Mouse (Mus musculus): ENCODE measurements around the gene Col25a1. TPM values are rescaled to one million over a fixed set of nuclear protein-coding genes. Genes with fewer than 3 reads are reported as not detected.

Col25a1 gene
- polyA plus RNA-seq, 1 experiment from 2014 or later: 17.1 TPM

- no peak overlapping the region for H3K4me3 ChIP-seq (replicated peaks; ENCODE audit: low read depth, low read length)
- H3K9me3 ChIP-seq (ENCODE audit: control insufficient read depth, low read length): no peaks in the 10 kb centered on the region
- WGBS: 93% methylated on average over 4 of the region's 4 CpGs
- ATAC-seq (ENCODE audit: low FRiP score, low TSS enrichment): no peak
- no peak for DNase-seq
- no peaks in the 10 kb centered on the region for H3K27me3 ChIP-seq (ENCODE audit: control insufficient read depth, insufficient read depth, low read length)
- H3K4me1 ChIP-seq (ENCODE audit: control insufficient read depth, insufficient read depth, low read length): no peaks in the 10 kb centered on the region
- no peak overlapping the region for H3K4me2 ChIP-seq (ENCODE audit: low read length)
- H3K27ac ChIP-seq (replicated peaks; ENCODE audit: low read depth, low read length): no peak overlapping the region
- no peak overlapping the region for H3K9ac ChIP-seq (replicated peaks; ENCODE audit: low read length)
- no peaks in the 10 kb centered on the region for H3K36me3 ChIP-seq (ENCODE audit: control insufficient read depth, insufficient read depth, low read length)
Observed at GRCm38 (mm10) chr3:130428796-130429195, 297.5 kb downstream of the Col25a1 start.

- 95% methylated on average over 5 of the region's 5 CpGs for WGBS
- Histone ChIP-seq H3K4me1 (ENCODE audit: control insufficient read depth, insufficient read depth, low read length) (no peaks in the 10 kb centered on the region), H3K4me3 (replicated peaks; ENCODE audit: low read depth, low read length) (no peak overlapping the region), H3K9ac (replicated peaks; ENCODE audit: low read length) (no peak overlapping the region), H3K9me3 (ENCODE audit: control insufficient read depth, low read length) (no peaks in the 10 kb centered on the region), H3K36me3 (ENCODE audit: control insufficient read depth, insufficient read depth, low read length) (no peaks in the 10 kb centered on the region), H3K4me2 (ENCODE audit: low read length) (no peak overlapping the region), H3K27ac (replicated peaks; ENCODE audit: low read depth, low read length) (no peak overlapping the region), H3K27me3 (ENCODE audit: control insufficient read depth, insufficient read depth, low read length) (no peaks in the 10 kb centered on the region)
- ATAC-seq (ENCODE audit: low FRiP score, low TSS enrichment) (no peak), DNase-seq (no peak)
Observed at GRCm38 (mm10) chr3:130430052-130430451, 298.8 kb downstream of the Col25a1 start.

- DNase-seq (no peak), ATAC-seq (ENCODE audit: low FRiP score, low TSS enrichment) (no peak)
- H3K9me3 ChIP-seq (ENCODE audit: control insufficient read depth, low read length): no peaks in the 10 kb centered on the region
- no peak overlapping the region for H3K4me3 ChIP-seq (replicated peaks; ENCODE audit: low read depth, low read length)
- no peaks in the 10 kb centered on the region for H3K36me3 ChIP-seq (ENCODE audit: control insufficient read depth, insufficient read depth, low read length)
- no peaks in the 10 kb centered on the region for H3K27me3 ChIP-seq (ENCODE audit: control insufficient read depth, insufficient read depth, low read length)
- H3K9ac ChIP-seq (replicated peaks; ENCODE audit: low read length): no peak overlapping the region
- 83% methylated on average over 5 of the region's 5 CpGs for WGBS
- no peak overlapping the region for H3K27ac ChIP-seq (replicated peaks; ENCODE audit: low read depth, low read length)
- H3K4me1 ChIP-seq (ENCODE audit: control insufficient read depth, insufficient read depth, low read length): no peaks in the 10 kb centered on the region
- H3K4me2 ChIP-seq (ENCODE audit: low read length): no peak overlapping the region
Observed at GRCm38 (mm10) chr3:130432818-130433217, 301.5 kb downstream of the Col25a1 start.

- Histone ChIP-seq H3K4me2 (ENCODE audit: low read length) (no peak overlapping the region), H3K4me3 (replicated peaks; ENCODE audit: low read depth, low read length) (no peak overlapping the region), H3K9ac (replicated peaks; ENCODE audit: low read length) (no peak overlapping the region), H3K27me3 (ENCODE audit: control insufficient read depth, insufficient read depth, low read length) (no peaks in the 10 kb centered on the region), H3K4me1 (ENCODE audit: control insufficient read depth, insufficient read depth, low read length) (no peaks in the 10 kb centered on the region), H3K36me3 (ENCODE audit: control insufficient read depth, insufficient read depth, low read length) (no peaks in the 10 kb centered on the region), H3K9me3 (ENCODE audit: control insufficient read depth, low read length) (no peaks in the 10 kb centered on the region), H3K27ac (replicated peaks; ENCODE audit: low read depth, low read length) (no peak overlapping the region)
- DNase-seq: no peak
- no peak for ATAC-seq (ENCODE audit: low FRiP score, low TSS enrichment)
Observed at GRCm38 (mm10) chr3:130436956-130437355, 305.7 kb downstream of the Col25a1 start.

GRCm38 (mm10) chr3:130439767-130440166 is 308.5 kb downstream of the Col25a1 start:
- DNase-seq (no peak), ATAC-seq (ENCODE audit: low FRiP score, low TSS enrichment) (no peak)
- H3K4me1 ChIP-seq (ENCODE audit: control insufficient read depth, insufficient read depth, low read length): no peaks in the 10 kb centered on the region
- WGBS: 89% methylated on average over 6 of the region's 6 CpGs
- H3K9me3 ChIP-seq (ENCODE audit: control insufficient read depth, low read length): no peaks in the 10 kb centered on the region
- no peak overlapping the region for H3K4me3 ChIP-seq (replicated peaks; ENCODE audit: low read depth, low read length)
- no peak overlapping the region for H3K4me2 ChIP-seq (ENCODE audit: low read length)
- no peaks in the 10 kb centered on the region for H3K36me3 ChIP-seq (ENCODE audit: control insufficient read depth, insufficient read depth, low read length)
- H3K9ac ChIP-seq (replicated peaks; ENCODE audit: low read length): no peak overlapping the region
- no peak overlapping the region for H3K27ac ChIP-seq (replicated peaks; ENCODE audit: low read depth, low read length)
- no peaks in the 10 kb centered on the region for H3K27me3 ChIP-seq (ENCODE audit: control insufficient read depth, insufficient read depth, low read length)

- Histone ChIP-seq H3K27ac (replicated peaks; ENCODE audit: low read depth, low read length) (no peak overlapping the region), H3K36me3 (ENCODE audit: control insufficient read depth, insufficient read depth, low read length) (no peaks in the 10 kb centered on the region), H3K9ac (replicated peaks; ENCODE audit: low read length) (no peak overlapping the region), H3K4me2 (ENCODE audit: low read length) (no peak overlapping the region), H3K4me1 (ENCODE audit: control insufficient read depth, insufficient read depth, low read length) (no peaks in the 10 kb centered on the region), H3K9me3 (ENCODE audit: control insufficient read depth, low read length) (no peaks in the 10 kb centered on the region), H3K4me3 (replicated peaks; ENCODE audit: low read depth, low read length) (no peak overlapping the region), H3K27me3 (ENCODE audit: control insufficient read depth, insufficient read depth, low read length) (no peaks in the 10 kb centered on the region)
- 83% methylated on average over 12 of the region's 12 CpGs for WGBS
- no peak for DNase-seq
- no peak for ATAC-seq (ENCODE audit: low FRiP score, low TSS enrichment)
Observed at GRCm38 (mm10) chr3:130440689-130441088, 309.4 kb downstream of the Col25a1 start.

- Histone ChIP-seq H3K4me3 (replicated peaks; ENCODE audit: low read depth, low read length) (no peak overlapping the region), H3K27me3 (ENCODE audit: control insufficient read depth, insufficient read depth, low read length) (no peaks in the 10 kb centered on the region), H3K27ac (replicated peaks; ENCODE audit: low read depth, low read length) (no peak overlapping the region), H3K9me3 (ENCODE audit: control insufficient read depth, low read length) (no peaks in the 10 kb centered on the region), H3K9ac (replicated peaks; ENCODE audit: low read length) (no peak overlapping the region), H3K4me1 (ENCODE audit: control insufficient read depth, insufficient read depth, low read length) (no peaks in the 10 kb centered on the region), H3K4me2 (ENCODE audit: low read length) (no peak overlapping the region), H3K36me3 (ENCODE audit: control insufficient read depth, insufficient read depth, low read length) (no peaks in the 10 kb centered on the region)
- ATAC-seq (ENCODE audit: low FRiP score, low TSS enrichment) (no peak), DNase-seq (peak; percentile 17)
- WGBS: 61% methylated on average over 13 of the region's 13 CpGs
Observed at GRCm38 (mm10) chr3:130443842-130444627, 312.7 kb downstream of the Col25a1 start.

- DNase-seq (peak; percentile 21), ATAC-seq (ENCODE audit: low FRiP score, low TSS enrichment) (peak; percentile 50; the same call in 1 of the 2 replicates)
- Histone ChIP-seq H3K27me3 (ENCODE audit: control insufficient read depth, insufficient read depth, low read length) (no peaks in the 10 kb centered on the region), H3K4me2 (ENCODE audit: low read length) (no peak overlapping the region), H3K9me3 (ENCODE audit: control insufficient read depth, low read length) (no peaks in the 10 kb centered on the region), H3K27ac (replicated peaks; ENCODE audit: low read depth, low read length) (no peak overlapping the region), H3K36me3 (ENCODE audit: control insufficient read depth, insufficient read depth, low read length) (no peaks in the 10 kb centered on the region), H3K4me1 (ENCODE audit: control insufficient read depth, insufficient read depth, low read length) (no peaks in the 10 kb centered on the region), H3K9ac (replicated peaks; ENCODE audit: low read length) (no peak overlapping the region), H3K4me3 (replicated peaks; ENCODE audit: low read depth, low read length) (no peak overlapping the region)
- WGBS: 45% methylated on average over 7 of the region's 7 CpGs
Observed at GRCm38 (mm10) chr3:130449864-130450263, 318.6 kb downstream of the Col25a1 start.

GRCm38 (mm10) chr3:130465371-130465770 is 334.1 kb downstream of the Col25a1 start:
- H3K4me1 ChIP-seq (ENCODE audit: control insufficient read depth, insufficient read depth, low read length): no peaks in the 10 kb centered on the region
- H3K4me2 ChIP-seq (ENCODE audit: low read length): no peak overlapping the region
- no peaks in the 10 kb centered on the region for H3K27me3 ChIP-seq (ENCODE audit: control insufficient read depth, insufficient read depth, low read length)
- ATAC-seq (ENCODE audit: low FRiP score, low TSS enrichment): no peak
- WGBS: 87% methylated on average over 5 of the region's 5 CpGs
- H3K9me3 ChIP-seq (ENCODE audit: control insufficient read depth, low read length): peaks cover 6% of the 10 kb centered on the region; the same call in 1 of the 2 replicates
- H3K27ac ChIP-seq (replicated peaks; ENCODE audit: low read depth, low read length): no peak overlapping the region
- no peak overlapping the region for H3K9ac ChIP-seq (replicated peaks; ENCODE audit: low read length)
- DNase-seq: no peak
- no peaks in the 10 kb centered on the region for H3K36me3 ChIP-seq (ENCODE audit: control insufficient read depth, insufficient read depth, low read length)
- no peak overlapping the region for H3K4me3 ChIP-seq (replicated peaks; ENCODE audit: low read depth, low read length)

Data from midbrain, embryonic 14.5 days (tissue).